Mouse (Mus musculus) olfactory bulb, adult 2 months (tissue): ENCODE results near the gene Dynlt1a.
"Not testable (repeated sequence)": the region's sequence is repeated elsewhere in the genome, so short reads cannot be mapped to it uniquely, and the experiment has no call there.

Source experiments
- CTCF ChIP-seq: fragments of 200-500 bp; IDR thresholded peaks from 2 replicates; pipeline ENCODE4 v1.5.1; 2012; ENCODE audit warnings: low read depth, mild to moderate bottlenecking, low read length, moderate library complexity; ENCODE audit not compliant: insufficient read depth
- POLR2A ChIP-seq: fragments of 200-500 bp; IDR thresholded peaks from 2 replicates; pipeline ENCODE4 v1.6.1; 2012; ENCODE audit warnings: mild to moderate bottlenecking, low read depth, low read length, moderate library complexity; ENCODE audit not compliant: insufficient read depth

DNA sequence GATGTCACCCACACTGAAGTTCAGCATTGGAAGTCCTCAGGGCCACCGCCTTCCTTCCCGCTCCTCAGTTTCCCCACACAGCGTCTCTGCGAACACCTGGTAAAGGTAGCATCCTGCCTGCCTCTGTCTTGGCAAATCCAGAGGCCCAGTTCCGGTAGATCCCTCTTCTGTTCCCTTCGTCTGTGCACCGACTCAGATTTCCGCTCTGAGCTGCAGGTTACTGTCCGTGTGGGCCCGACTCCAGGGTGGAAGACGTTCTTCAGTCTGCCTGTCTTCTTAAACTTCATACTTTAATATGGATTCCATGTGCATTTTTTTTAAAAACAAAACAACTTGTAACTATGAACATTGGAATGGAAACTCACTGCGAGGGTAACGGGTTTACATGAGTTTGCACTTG lies 10.8 kb downstream of the Dynlt1a start:
- not testable (repeated sequence) for TF ChIP-seq POLR2A, CTCF
